Mouse (Mus musculus) embryonic fibroblast, embryonic 13.5 days (primary cell): ENCODE data around the gene Lars2.

Experiments
- CTCF ChIP-seq: IDR thresholded peaks from 2 replicates; pipeline ENCODE4 v1.5.1; 2011; ENCODE audit warnings: mild to moderate bottlenecking, control low read depth, low read length, moderate library complexity, borderline replicate concordance; ENCODE audit not compliant: insufficient read depth
- POLR2A ChIP-seq: IDR thresholded peaks from 2 replicates; pipeline ENCODE4 v1.6.1; 2011; ENCODE audit warnings: low read depth, mild to moderate bottlenecking, control low read depth, low read length, moderate library complexity

DNA sequence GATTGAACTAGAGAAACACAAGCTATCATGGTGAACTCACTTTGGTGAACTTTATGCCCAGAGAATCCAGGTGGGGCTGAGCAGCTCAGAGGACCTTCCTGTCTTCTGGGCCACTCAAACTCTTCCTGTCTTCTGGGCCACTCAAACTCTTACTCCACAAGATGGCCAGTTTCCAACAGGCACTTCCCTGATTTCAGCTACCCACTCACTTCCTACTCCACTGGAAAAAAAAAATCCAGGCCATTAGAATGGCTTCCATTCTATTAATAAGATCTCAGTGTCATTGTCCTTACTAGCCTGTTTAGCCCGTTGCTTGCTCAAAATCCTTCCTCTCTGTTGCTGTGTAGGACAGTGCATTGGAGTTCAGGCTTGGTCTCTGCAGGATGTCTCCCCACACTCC, 108.8 kb downstream of the Lars2 start:
- TF ChIP-seq POLR2A (no peak), CTCF (no peak)
